Mouse (Mus musculus): ENCODE results near the gene Edc4.
"Not testable (repeated sequence)": the region's sequence is repeated elsewhere in the genome, so short reads cannot be mapped to it uniquely, and the experiment has no call there.

The Edc4 gene

DNA sequence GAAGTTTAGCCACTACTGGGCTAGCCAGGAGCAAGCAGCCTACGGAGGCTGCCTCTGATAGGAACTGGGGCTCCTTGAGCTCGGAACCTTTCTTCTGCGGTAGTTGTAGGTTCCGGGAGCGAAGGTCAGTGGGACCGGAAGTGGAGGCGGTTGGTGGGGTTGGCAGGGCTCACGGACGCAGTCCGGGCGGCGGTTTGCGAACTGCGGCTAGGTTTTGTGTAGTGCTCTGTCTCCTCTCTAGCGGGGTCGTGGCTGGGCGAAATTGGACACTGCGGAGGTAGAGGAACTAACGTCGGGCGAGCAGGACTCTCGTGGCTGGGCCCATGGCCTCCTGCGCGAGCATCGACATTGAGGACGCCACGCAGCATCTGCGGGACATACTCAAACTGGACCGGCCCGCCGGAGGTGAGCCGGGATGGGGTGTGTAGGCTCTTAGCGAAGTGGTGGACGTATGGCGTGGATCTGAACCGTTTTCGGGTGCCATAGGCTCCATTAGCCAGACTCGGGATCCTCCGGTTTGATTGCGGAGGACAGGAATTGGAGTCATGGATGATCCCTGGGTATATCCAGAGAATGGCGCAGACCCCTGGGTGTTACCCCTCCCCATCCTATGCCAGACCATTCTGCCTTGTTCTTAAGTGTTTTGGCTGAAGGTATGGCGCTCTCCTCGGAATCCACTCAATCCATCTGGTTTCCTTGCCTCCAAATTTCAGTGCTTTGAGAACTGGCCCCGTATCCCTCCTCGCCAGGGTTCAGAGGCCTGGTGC lies at the start of gene Edc4:
Gene Edc4 (plus strand): TSS at position 128 of the 767 bp plus-strand sequence.
- peak; percentile 77 for DNase-seq (ENCODE audit: low read depth, low spot score)

DNA sequence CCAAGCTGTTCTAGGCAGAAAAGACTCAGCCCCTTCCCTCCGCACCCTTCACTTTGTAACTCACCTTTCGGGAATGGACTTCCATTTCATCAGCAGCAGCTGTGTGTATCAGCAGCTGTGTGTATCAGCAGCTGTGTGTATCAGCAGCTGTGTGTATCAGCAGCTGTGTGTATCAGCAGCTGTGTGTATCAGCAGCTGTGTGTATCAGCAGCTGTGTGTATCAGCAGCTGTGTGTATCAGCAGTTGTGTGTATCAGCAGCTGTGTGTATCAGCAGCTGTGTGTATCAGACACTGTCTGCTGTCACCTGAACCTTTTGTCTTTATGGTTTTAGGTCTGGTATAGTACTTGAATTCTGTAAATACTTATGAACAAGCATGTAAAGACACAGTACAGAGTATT lies 46.9 kb upstream of the Edc4 start:
- DNase-seq (ENCODE audit: low read depth, low spot score): not testable (repeated sequence)

DNA sequence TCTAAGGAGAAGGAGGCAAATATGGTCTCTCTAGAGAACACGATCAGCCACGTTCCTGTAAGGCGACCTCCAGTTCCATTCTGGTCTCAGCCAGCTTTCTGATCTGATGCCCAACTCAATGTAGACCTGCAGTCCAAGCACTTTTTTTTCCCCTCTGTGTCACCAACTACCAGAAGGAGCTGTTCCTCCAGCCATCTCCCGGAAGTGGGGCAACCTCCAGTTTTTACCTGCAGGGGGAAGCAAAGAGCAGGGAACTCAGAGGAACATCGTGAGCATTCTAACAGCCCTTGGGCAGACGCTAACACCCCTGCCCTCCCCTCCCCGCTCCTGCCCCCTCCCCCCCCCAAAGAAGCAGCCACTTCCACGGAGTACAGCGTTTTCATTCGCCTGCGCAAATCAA lies 45.4 kb upstream of the Edc4 start:
- peak; percentile 26 for DNase-seq (ENCODE audit: low read depth, low spot score)

DNA sequence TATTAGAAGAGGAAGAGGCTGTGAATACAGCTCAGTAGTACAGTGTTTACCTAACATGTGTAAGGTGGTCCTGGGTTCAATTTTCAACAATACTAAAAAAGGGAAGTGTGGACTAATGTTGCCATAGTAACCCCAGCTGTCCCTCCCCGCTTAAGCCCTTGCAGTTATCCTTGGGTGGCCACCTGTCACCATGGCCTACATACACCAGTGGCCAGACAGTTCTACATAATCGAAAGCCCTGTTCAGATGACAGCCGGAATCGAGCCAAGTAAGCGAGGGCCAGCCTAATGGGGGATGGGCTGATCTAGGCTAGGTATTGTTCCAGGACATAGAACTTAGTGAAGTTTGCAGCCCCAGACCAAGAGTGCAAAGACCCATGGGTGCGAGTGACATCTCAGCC lies 43.7 kb upstream of the Edc4 start:
- DNase-seq (ENCODE audit: low read depth, low spot score): no peak

DNA sequence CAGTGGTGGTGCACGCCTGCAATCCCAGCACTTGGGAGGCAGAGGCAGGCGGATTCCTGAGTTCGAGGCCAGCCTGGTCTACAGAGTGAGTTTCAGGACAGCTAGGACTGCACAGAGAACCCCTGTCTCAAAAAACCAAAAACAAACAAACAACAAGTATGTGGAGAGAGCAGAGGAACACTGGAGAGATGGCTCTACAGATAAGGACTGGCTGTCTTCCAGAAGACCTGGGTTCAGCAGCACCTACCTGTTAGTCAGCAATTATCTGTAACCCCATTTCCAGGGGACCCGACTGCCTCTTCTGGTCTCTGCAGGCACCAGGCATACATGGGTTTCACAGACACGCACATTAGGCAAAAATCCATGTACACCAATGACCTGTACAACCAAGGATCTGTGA lies 41.5 kb upstream of the Edc4 start:
- DNase-seq (ENCODE audit: low read depth, low spot score): no peak

DNA sequence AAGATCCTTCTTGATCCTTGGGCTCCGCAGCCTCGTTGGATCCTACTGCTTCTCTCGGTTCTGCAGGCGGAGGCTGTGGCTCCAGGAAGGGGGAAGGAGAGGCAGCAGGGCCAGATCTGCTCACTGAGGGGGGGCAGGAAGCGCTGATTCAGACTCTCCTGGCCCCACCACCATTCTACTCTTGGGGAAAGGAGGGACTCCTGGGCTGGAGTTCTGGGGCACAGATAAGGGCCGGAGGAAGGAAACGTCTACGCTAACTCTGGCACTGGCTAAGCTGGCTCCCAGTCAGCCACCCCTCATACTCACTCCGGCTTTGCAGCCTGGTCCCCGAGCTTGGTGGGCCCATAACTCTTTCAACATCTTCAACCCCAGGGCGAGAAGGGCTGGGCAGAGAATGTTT lies 34.0 kb upstream of the Edc4 start:
- DNase-seq (ENCODE audit: low read depth, low spot score): no peak

DNA sequence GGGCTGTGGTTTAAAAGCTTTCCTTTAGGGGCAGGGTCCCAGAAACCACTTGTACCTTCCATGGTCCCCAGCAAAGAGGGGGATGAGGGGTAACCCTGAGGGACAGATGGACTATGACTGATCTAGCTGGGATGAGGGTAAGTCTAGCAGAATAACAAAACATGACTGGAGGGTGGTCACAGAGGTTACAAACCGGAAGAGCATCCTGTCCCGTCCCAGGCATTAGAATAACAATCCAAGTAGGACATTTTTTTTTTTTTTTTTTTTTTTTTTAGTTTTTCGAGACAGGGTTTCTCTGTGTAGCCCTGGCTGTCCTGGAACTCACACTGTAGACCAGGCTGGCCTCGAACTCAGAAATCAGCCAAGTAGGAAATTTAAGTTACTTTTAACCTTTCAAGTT lies 30.7 kb upstream of the Edc4 start:
- DNase-seq (ENCODE audit: low read depth, low spot score): no peak

DNA sequence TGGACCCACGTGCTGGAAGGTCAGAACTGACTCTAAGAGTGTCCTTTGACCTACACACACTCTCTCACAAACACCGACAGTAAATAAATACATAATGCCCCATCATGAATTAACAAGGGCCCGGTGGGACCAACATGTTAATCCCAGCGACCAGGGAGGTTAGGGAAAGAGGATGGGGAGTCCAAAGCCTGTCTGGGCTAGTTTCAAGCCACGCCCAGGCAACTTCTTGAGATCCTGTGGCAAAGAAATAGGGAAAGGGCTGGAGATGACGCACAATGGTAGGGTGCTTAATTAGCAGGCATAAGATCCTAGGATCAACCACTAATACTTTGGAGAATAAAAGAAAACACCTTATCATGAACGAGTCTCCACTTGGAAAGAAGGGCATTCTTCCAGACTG lies 30.1 kb upstream of the Edc4 start:
- no peak for DNase-seq (ENCODE audit: low read depth, low spot score)

DNA sequence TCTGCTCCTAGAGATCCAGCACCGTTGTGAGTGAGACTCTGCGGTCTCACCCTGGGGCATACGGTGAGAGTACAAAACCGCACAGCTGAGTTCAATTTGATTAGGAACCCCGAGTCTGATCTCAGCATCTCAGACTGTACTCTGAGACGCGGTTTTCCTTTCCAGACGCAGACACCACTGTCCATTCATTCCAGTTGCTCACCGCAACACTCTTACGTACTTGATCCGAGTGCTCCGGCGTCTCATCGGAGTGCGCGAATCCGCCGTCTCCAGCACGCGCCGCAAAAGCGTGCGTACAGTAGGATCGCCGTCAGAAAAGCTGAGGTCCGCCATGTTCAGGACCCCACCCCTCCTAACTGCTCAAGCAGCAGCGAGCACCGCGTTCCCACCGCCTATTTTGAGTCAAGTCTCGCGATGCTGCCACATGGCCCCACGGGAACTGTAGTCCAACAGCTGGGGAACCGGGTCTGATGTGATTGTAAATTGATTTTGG lies 29.0 kb upstream of the Edc4 start:
- peak; percentile 89 for DNase-seq (ENCODE audit: low read depth, low spot score)

DNA sequence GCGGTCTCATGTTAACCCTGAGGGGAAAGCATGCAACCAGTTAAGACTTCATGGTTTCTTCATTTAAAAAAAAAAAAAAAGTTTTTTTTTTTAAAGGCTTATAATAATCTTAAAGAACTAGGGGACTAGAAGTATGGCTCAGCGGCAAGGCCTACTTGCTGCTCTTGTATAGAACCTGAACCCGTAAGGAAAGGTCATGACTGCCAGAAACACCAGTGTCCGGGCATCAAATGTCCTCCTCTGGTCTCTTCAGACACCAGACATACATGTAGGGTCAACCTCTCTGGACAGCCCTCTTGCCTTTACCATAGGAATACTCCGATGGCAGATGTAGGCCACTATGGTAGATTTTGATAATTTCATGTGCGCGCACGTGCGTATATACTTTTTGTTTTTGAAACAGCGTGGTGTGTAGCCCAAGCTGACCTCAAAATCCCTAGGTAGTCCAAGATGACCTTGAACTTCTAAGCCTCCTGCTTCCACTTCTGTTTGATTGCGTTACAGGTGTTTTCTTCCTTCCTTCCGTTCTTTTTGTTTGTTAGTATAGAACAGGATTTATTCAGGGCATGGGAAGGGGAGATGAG lies 28.4 kb upstream of the Edc4 start:
- no peak for DNase-seq (ENCODE audit: low read depth, low spot score)

DNA sequence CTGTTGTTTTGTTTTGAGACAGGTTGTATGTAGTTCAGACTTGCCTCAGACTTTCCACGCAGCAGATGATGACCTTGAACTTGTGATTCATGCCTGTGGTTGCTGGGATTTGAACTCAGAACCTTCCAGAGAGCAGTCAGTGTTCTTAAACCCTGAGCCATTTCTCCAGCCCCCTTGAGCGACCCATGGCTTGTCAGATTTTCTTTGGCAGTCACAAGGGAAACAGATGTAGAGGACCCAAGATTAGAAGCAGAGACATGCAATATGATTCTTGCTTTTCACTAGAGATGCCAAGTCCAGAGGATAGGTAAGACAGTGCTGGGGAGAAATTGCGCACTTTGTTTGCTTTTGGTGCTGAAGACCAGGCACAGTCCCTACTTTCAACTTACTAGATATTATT lies 27.5 kb upstream of the Edc4 start, which contains the start of gene Cenpt:
Gene Cenpt (minus strand): TSS at position 101 of the 400 bp plus-strand sequence.
- DNase-seq (ENCODE audit: low read depth, low spot score): no peak

DNA sequence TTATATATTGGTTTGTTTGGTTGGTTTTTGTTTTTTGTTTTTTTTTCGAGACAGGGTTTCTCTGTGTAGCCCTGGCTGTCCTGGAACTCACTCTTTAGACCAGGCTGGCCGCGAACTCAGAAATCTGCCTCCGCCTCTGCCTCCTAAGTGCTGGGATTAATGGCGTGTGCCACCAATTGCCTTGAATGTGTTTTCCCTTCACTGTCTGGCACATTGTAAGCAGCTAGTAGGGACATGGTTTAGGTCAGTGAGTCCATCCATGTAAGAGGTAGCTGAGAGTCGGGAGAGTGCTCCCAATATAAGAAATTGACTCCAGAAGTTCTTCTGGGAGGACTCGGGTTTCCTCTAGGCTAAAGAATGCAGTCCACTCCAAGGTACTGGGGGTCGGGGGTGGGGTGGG lies 26.4 kb upstream of the Edc4 start:
- no peak for DNase-seq (ENCODE audit: low read depth, low spot score)

DNA sequence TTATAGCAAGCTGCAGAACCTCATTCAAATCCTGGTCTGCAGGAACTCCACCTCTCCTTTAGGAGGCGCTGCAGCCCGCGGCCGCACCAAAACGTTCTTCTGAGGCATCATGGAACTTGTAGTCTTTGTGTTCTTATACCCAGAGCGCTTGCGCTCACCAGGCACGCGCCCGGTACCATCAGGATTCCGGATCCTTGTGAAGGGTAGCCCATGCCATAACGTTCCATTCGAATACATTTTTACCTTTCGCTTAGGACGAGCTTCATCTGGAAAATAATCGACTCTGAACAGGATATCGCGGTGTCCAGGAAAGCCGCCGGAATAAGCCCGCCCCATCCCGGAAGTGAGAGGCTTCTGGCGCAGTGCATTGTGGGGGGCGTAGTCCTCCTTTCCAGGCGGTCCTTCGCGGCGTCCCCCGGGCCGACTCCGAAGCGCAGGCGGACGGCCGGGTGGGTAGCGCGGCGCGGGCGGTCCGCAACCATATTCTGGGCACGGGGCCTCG lies 25.9 kb upstream of the Edc4 start, which contains the start of gene Thap11:
Gene Thap11 (plus strand): TSS at position 418 of the 502 bp plus-strand sequence.
- peak; percentile 89 for DNase-seq (ENCODE audit: low read depth, low spot score)

DNA sequence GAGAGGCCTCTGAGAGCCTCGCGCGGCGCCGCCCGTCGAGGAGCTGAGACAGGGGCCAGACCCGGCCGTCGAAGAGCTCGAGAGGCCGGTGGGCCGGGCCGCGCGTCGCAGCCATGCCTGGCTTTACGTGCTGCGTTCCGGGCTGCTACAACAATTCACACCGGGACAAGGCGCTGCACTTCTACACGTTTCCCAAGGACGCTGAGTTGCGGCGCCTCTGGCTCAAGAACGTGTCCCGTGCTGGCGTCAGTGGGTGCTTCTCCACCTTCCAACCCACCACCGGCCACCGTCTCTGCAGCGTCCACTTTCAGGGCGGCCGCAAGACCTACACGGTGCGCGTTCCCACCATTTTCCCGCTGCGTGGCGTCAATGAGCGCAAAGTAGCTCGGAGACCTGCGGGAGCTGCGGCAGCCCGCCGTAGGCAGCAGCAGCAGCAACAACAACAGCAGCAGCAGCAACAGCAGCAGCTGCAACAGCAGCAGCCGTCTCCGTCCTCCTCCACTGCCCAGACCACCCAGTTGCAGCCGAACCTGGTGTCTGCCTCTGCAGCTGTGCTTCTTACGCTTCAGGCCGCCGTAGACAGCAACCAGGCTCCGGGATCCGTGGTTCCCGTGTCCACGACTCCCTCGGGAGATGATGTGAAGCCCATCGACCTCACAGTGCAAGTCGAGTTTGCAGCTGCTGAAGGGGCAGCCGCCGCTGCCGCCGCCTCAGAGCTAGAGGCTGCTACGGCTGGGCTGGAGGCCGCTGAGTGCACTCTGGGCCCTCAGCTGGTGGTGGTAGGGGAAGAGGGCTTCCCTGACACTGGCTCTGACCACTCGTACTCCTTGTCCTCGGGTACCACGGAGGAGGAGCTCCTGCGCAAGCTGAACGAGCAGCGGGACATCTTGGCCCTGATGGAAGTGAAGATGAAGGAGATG lies 25.2 kb upstream of the Edc4 start:
- DNase-seq (ENCODE audit: low read depth, low spot score): no peak

DNA sequence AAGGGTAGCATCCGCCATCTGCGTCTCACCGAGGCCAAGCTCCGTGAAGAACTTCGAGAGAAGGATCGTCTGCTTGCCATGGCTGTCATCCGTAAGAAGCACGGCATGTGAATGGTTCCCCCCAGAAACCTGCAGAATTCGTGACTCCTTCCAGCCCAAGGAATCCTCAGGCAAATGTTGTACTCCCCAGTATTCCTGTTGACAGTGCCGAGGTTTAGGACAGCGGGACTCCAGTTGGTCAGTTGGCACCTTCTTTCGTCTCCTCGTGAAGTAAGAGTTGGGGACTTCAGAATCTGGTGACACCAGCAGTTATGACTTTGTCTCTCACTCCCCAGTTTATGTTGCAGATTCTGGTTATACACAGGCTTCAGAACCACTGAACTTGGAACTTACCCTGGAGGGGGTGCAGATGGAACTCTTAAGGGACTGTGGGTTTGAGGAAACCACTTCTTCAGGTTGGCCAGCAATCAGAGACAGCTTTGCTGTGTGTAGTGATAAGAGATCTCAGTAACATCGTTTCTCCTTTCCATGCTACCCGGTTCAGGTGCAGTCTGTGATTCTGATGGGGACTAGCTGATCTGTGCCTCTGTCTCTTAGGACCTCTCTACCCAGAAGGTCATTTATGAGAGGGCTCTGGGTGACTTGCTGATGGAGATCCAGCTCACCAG lies 24.4 kb upstream of the Edc4 start:
- no peak for DNase-seq (ENCODE audit: low read depth, low spot score)

DNA sequence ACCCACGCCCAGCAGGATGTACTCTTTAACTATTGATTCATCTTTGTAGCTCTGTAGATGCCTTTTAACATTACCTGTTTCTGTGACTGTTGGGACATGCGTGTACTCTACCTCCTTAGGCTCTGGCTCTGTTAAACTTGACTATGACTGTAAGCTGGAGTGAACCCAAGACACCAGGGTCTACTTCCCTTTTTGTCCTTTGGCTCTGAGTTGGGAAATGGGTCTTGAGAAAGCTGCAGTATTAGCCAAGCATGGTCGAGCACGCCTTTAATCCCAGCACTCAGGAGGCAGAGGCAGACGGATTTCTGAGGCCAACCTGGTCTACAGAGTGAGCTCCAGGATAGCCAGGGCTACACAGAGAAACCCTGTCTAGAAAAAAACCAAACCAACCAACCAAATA lies 22.2 kb upstream of the Edc4 start:
- no peak for DNase-seq (ENCODE audit: low read depth, low spot score)

DNA sequence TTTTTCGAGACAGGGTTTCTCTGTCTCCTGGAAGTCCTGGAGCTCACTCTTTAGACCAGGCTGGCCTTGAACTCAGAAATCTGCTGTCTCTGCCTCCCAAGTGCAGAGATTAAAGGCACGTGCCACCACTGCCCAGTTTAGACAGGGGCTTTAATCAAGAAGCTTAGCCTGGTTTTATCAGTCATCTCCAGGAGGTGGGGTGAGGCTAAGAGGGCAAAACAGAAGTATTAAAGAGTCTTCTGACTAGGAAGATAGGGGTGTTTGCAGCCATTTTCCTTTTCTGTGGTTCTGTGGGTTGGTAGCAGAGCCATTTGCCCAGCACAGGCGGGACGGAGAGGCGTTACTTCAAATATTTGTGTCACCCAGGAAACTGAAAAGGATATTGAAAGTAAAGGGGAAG lies 21.4 kb upstream of the Edc4 start:
- DNase-seq (ENCODE audit: low read depth, low spot score): no peak

DNA sequence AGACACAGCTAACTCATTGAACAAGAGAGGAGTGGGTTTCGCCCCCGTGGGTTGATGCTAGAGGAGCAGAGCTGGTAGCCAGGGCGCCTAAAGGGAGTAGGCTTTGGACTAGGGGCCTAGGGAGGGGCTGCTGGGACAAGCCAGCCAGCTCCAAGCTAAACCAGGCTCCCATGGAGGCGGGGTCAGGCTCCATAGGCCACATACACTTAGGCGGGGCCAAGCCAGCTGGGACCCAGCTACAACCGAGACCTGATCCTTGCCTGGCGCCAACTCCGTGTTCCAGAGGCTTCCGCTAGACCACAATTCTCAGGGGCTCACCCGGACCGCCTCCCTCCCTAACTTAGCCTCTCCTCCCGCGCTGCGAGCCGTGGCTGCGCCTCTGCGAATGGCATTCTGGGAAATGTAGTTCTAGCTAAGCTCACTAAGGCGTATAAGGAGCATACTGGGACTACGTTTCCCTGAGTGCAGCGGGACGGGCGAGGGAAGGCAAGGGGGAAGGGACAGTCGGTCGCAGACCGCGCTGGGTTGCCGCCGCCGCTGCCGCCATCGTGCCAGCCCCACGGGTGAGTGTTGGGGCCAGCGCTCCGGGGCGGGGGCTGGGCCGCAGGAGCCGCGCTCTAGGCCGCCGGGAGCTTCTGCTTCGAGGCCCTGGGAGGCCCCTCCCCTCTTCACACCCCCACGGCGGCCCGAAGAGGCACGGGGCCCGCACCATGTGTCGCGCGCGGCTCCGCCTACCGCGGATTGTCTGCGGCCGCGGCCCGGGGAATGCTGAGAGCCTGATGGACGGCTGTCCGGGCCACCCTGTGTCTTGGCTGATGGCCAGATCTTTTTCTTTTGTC lies 20.3 kb upstream of the Edc4 start, which contains the start of gene Nutf2:
Gene Nutf2 (plus strand): TSS at position 438 of the 839 bp plus-strand sequence.
- peak; percentile 94 for DNase-seq (ENCODE audit: low read depth, low spot score)

DNA sequence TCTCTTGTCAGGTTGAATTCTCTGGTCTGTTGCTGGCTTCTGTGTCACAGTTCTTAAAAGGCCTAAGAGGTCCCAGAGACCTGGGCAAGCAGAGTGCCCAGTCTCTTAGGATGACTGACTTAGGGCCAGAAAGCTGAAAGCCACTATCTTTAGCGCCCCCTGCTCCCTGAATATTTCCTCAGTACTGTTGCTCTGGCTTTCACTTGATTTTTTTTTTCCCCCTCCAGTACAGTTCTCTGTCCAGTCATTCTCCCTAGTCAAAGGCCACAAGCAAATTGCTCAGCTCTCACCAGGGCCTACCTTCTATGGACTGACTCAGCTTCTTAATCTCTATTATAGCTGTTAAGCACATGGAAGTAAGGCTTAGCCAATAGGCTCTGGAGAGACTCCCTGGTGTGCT lies 18.7 kb upstream of the Edc4 start:
- no peak for DNase-seq (ENCODE audit: low read depth, low spot score)

DNA sequence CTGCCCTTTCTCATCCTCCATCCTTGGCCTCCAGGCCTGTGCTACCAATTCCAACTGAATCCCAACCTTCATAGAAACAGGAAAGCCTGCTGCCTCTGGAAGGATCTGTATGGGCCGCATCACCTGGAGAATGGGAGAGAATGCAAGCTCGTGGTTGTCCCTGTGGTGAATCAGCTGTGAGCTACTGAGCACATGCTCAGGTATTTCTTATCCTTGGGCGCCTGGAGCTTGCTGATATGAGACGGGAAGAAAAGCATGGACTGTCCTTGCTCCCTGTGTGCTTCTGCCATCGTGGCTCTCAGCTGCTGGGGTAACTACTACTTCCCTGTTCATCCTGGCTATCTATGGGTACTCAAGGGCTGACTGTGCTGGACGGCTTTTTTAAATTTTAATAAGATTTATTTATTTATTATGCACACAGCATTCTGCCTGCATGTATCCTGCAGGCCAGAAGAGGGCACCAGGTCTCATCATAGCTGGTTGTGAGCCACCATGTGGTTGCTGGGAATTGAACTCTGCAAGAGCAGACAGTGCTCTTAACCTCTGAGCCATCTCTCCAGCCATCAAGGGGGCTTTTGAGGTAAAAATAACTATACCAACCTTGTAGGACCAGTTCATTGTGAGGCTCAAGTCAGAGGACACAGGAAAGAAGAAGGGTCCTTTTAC lies 14.2 kb upstream of the Edc4 start:
- DNase-seq (ENCODE audit: low read depth, low spot score): no peak

Data from embryo, embryonic 11.5 days (tissue).